Mouse (Mus musculus): ENCODE data around the gene Resp18.
A peak's percentile ranks its signal among the peaks of the same experiment; 100 is the strongest.
"Not testable (repeated sequence)": the region's sequence is repeated elsewhere in the genome, so short reads cannot be mapped to it uniquely, and the experiment has no call there.

Resp18 gene

GRCm38 (mm10) chr1:75236117-75237050 lies 41.8 kb downstream of the Resp18 start, which contains the start of gene Dnajb2:
TSS of gene Dnajb2 (plus strand) at chr1:75236406.
- DNase-seq (ENCODE audit: low spot score): peak; percentile 82

GRCm38 (mm10) chr1:75234606-75235005 lies 43.6 kb downstream of the Resp18 start:
- peak; percentile 63 for DNase-seq (ENCODE audit: low spot score)

GRCm38 (mm10) chr1:75232489-75232888 lies 45.7 kb downstream of the Resp18 start:
- DNase-seq (ENCODE audit: low spot score): not testable (repeated sequence)

- no peak for DNase-seq (ENCODE audit: low spot score)
Observed at GRCm38 (mm10) chr1:75231664-75232152, 46.5 kb downstream of the Resp18 start, which contains the start of gene A630095N17Rik. TSS of gene A630095N17Rik (minus strand) at chr1:75232102.

GRCm38 (mm10) chr1:75231224-75231623 lies 47.0 kb downstream of the Resp18 start:
- no peak for DNase-seq (ENCODE audit: low spot score)

- DNase-seq (ENCODE audit: low spot score): no peak
Observed at GRCm38 (mm10) chr1:75230335-75230994, 47.8 kb downstream of the Resp18 start.

GRCm38 (mm10) chr1:75229158-75229557 lies 49.1 kb downstream of the Resp18 start:
- peak; percentile 23 for DNase-seq (ENCODE audit: low spot score)

- DNase-seq (ENCODE audit: low spot score): no peak
Observed at GRCm38 (mm10) chr1:75227653-75228052, 50.6 kb downstream of the Resp18 start.

GRCm38 (mm10) chr1:75226138-75226537 lies 52.1 kb downstream of the Resp18 start:
- no peak for DNase-seq (ENCODE audit: low spot score)

- DNase-seq (ENCODE audit: low spot score): no peak
Observed at GRCm38 (mm10) chr1:75225473-75225872, 52.7 kb downstream of the Resp18 start.

GRCm38 (mm10) chr1:75223532-75223931 lies 54.7 kb downstream of the Resp18 start:
- DNase-seq (ENCODE audit: low spot score): no peak

- DNase-seq (ENCODE audit: low spot score): no peak
Observed at GRCm38 (mm10) chr1:75222926-75223325, 55.3 kb downstream of the Resp18 start.
